Mouse (Mus musculus) layer of hippocampus, adult 8-10 months (tissue): ENCODE results near the gene Slc5a6. TPM values are rescaled to one million over a fixed set of nuclear protein-coding genes. Genes with fewer than 3 reads are reported as not detected.

ENCODE experiments used
- DNase-seq, 2 experiments: peaks; one replicate each; pipeline ENCODE4 v3.0.0; 2022; ENCODE audit warnings: low spot score in 2 of 2
- total RNA-seq, 4 experiments: library from RNA; stranded (reverse); gene quantifications; 2 replicates each; pipeline ENCODE4 v1.2.4; 2022

Gene Slc5a6
- 10 to 100 TPM; 15.8 to 21.3 (median 18.6) TPM for total RNA-seq

GRCm38 (mm10) chr5:31048763-31049641 lies at the start of gene Slc5a6:
Gene Slc5a6 (minus strand): TSS chr5:31048924.
- peak in 1 of 2 experiments; percentile 19 for DNase-seq

- DNase-seq: no peak
Measured at GRCm38 (mm10) chr5:31095711-31096480, 47.2 kb upstream of the Slc5a6 start.

- no peak for DNase-seq
Measured at GRCm38 (mm10) chr5:31094799-31095691, 46.3 kb upstream of the Slc5a6 start.

GRCm38 (mm10) chr5:31094100-31094798 lies 45.5 kb upstream of the Slc5a6 start:
- DNase-seq: no peak

GRCm38 (mm10) chr5:31093151-31094041 lies 44.7 kb upstream of the Slc5a6 start:
- peak; percentile 50 to 54 for DNase-seq

- peak in 1 of 2 experiments; percentile 54 for DNase-seq
Measured at GRCm38 (mm10) chr5:31092231-31092975, 43.7 kb upstream of the Slc5a6 start.

- DNase-seq: no peak
Measured at GRCm38 (mm10) chr5:31087131-31087530, 38.4 kb upstream of the Slc5a6 start.

GRCm38 (mm10) chr5:31086606-31087005 lies 37.9 kb upstream of the Slc5a6 start:
- DNase-seq: no peak

- DNase-seq: no peak
Measured at GRCm38 (mm10) chr5:31083949-31084348, 35.2 kb upstream of the Slc5a6 start.

- no peak for DNase-seq
Measured at GRCm38 (mm10) chr5:31082935-31083625, 34.4 kb upstream of the Slc5a6 start.

- no peak for DNase-seq
Measured at GRCm38 (mm10) chr5:31082355-31082754, 33.6 kb upstream of the Slc5a6 start.

- DNase-seq: no peak
Measured at GRCm38 (mm10) chr5:31081386-31081785, 32.7 kb upstream of the Slc5a6 start.

GRCm38 (mm10) chr5:31080795-31081164 lies 32.1 kb upstream of the Slc5a6 start:
- no peak for DNase-seq

- DNase-seq: peak; percentile 51 to 67
Measured at GRCm38 (mm10) chr5:31080059-31080794, 31.5 kb upstream of the Slc5a6 start.

- DNase-seq: no peak
Measured at GRCm38 (mm10) chr5:31076346-31076745, 27.6 kb upstream of the Slc5a6 start.

GRCm38 (mm10) chr5:31073176-31073575 lies 24.5 kb upstream of the Slc5a6 start:
- no peak for DNase-seq

GRCm38 (mm10) chr5:31071821-31072220 lies 23.1 kb upstream of the Slc5a6 start:
- DNase-seq: no peak

GRCm38 (mm10) chr5:31071059-31071458 lies 22.3 kb upstream of the Slc5a6 start:
- no peak for DNase-seq
